Mouse (Mus musculus): ENCODE measurements around the gene Sorbs1.

GRCm38 (mm10) chr19:40311631-40312030 is 201.9 kb downstream of the Sorbs1 start:
- TF ChIP-seq CTCF (IDR thresholded peaks at IDR 0.05; ENCODE audit: low read depth, low read length) (no peak), EP300 (IDR thresholded peaks at IDR 0.05; ENCODE audit: insufficient read depth, low read depth, low read length) (no peak)
